Mouse (Mus musculus) heart, embryonic 12.5 days (tissue): ENCODE measurements at regions not wholly inside any gene's neighbourhood (a gene's known extent, or its start where the extent isn't known, plus 50 kb on each side); places are given as distances from the start of the nearest gene placed in this dataset.
A peak's percentile ranks its signal among the peaks of the same experiment; 100 is the strongest.

Experiments used
- ATAC-seq: fragments of 200-750 bp; cut with Nextera tagmentation; 2 replicates; pipeline ENCODE4 v1.8.0; 2017; ENCODE audit warnings: moderate TSS enrichment, moderate library complexity; ENCODE audit not compliant: insufficient number of reproducible peaks, low FRiP score
- H3K27ac ChIP-seq: fragments of 300-500 bp; sonication (generic); 2 replicates; pipeline ENCODE4 v1.5.1; 2016; ENCODE audit warnings: mild to moderate bottlenecking, moderate library complexity; ENCODE audit not compliant: poor library complexity, severe bottlenecking
- H3K27me3 ChIP-seq: fragments of 300-500 bp; sonication (generic); replicated peaks from 2 replicates; pipeline ENCODE4 v1.6.1; 2016; ENCODE audit warnings: mild to moderate bottlenecking, moderate library complexity
- H3K36me3 ChIP-seq: fragments of 300-500 bp; sonication (generic); 2 replicates; pipeline ENCODE4 v1.6.1; 2016; ENCODE audit warnings: mild to moderate bottlenecking, moderate library complexity
- H3K4me1 ChIP-seq: fragments of 300-500 bp; sonication (generic); replicated peaks from 2 replicates; pipeline ENCODE4 v1.6.1; 2016; ENCODE audit warnings: mild to moderate bottlenecking
- H3K4me2 ChIP-seq: fragments of 300-500 bp; sonication (generic); 2 replicates; pipeline ENCODE4 v1.6.1; 2016; ENCODE audit warnings: mild to moderate bottlenecking, moderate library complexity
- H3K4me3 ChIP-seq: fragments of 300-500 bp; sonication (generic); 2 replicates; pipeline ENCODE4 v1.5.1; 2016; ENCODE audit warnings: mild to moderate bottlenecking
- H3K9ac ChIP-seq: fragments of 300-500 bp; sonication (generic); 2 replicates; pipeline ENCODE4 v1.6.1; 2016; ENCODE audit warnings: mild to moderate bottlenecking, moderate library complexity
- H3K9me3 ChIP-seq: fragments of 300-500 bp; sonication (generic); replicated peaks from 2 replicates; pipeline ENCODE4 v1.6.1; 2016; ENCODE audit warnings: mild to moderate bottlenecking, moderate library complexity
- WGBS: fragments of 180-500 bp; shearing (Covaris S2); methylation state at CpG from one replicate; pipeline ENCODE4 v1.1.7; 2016; 5-methylcytosine and 5-hydroxymethylcytosine counted together

DNA sequence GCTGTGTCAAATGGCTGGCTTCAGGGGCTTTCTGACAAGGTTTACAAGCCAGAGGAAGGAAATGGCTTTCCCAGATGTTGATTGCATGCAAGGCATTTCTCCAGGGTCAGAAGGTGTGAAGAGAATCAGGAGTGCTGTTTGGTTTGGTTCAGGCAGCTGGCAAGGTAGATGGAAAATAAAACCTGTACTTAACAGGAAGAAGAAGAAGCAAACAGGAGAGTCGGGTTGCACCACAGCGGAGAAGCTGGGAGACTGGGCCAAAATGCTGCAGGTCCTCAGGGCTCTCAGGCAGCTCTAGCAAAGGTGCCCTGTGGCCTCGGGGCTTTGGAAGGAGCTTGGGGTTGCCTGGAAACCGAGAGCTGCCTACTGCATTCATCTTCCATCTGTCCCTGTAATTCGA, 908.9 kb upstream of the Car8 start:
- Histone ChIP-seq H3K4me3 (no peak overlapping the region), H3K9ac (no peak overlapping the region), H3K27me3 (no peaks in the 10 kb centered on the region), H3K27ac (no peak overlapping the region), H3K4me2 (no peak overlapping the region), H3K9me3 (peaks cover 5% of the 10 kb centered on the region), H3K4me1 (no peaks in the 10 kb centered on the region), H3K36me3 (no peaks in the 10 kb centered on the region)
- WGBS: 39% methylated on average over 5 of the region's 5 CpGs
- ATAC-seq: no peak

- Histone ChIP-seq H3K4me2 (no peak overlapping the region), H3K27me3 (no peaks in the 10 kb centered on the region), H3K4me3 (no peak overlapping the region), H3K36me3 (no peaks in the 10 kb centered on the region), H3K9me3 (peaks cover under 1% of the 10 kb centered on the region; the same call in 1 of the 2 replicates), H3K4me1 (no peaks in the 10 kb centered on the region), H3K9ac (no peak overlapping the region), H3K27ac (no peak overlapping the region)
- no peak for ATAC-seq
- WGBS: 79% methylated on average over 9 of the region's 9 CpGs
Measured at GRCm38 (mm10) chr4:9144226-9145215, 905.7 kb upstream of the Car8 start.

DNA sequence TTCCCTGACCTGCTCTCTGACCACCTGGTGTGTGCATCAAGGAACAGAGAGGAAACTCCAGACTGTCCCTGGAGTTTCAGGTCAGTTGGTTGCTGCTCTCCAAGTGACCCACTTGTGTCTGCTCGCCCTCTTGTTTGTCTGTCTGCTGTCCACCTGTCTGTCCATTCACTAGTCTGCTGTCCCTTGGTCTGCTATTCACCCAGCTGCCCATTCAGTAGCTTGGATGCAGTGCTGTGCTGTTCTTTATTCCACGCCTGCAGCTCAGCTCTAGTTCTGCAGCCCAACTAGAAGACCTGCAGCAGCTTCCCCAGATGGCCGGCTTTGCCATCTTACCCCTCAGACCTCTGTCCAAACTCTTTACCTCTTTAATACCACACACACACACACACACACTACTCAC, 904.2 kb upstream of the Car8 start:
- Histone ChIP-seq H3K4me1 (no peaks in the 10 kb centered on the region), H3K9ac (no peak overlapping the region), H3K4me3 (no peak overlapping the region), H3K27me3 (no peaks in the 10 kb centered on the region), H3K36me3 (no peaks in the 10 kb centered on the region), H3K27ac (no peak overlapping the region), H3K4me2 (no peak overlapping the region), H3K9me3 (peaks cover 4% of the 10 kb centered on the region; the same call in 1 of the 2 replicates)
- 82% methylated on average over 3 of the region's 3 CpGs for WGBS
- ATAC-seq: no peak

GRCm38 (mm10) chr4:9141946-9142683, 903.3 kb upstream of the Car8 start:
- Histone ChIP-seq H3K27ac (no peak overlapping the region), H3K27me3 (no peaks in the 10 kb centered on the region), H3K4me1 (no peaks in the 10 kb centered on the region), H3K9me3 (peaks cover 4% of the 10 kb centered on the region; the same call in 1 of the 2 replicates), H3K4me3 (no peak overlapping the region), H3K9ac (no peak overlapping the region), H3K36me3 (no peaks in the 10 kb centered on the region), H3K4me2 (no peak overlapping the region)
- no peak for ATAC-seq
- 86% methylated on average over 16 of the region's 16 CpGs for WGBS

GRCm38 (mm10) chr4:9140691-9141090, 901.9 kb upstream of the Car8 start:
- no peak overlapping the region for H3K27ac ChIP-seq
- peaks cover 7% of the 10 kb centered on the region for H3K4me1 ChIP-seq
- 78% methylated on average over 3 of the region's 3 CpGs for WGBS
- peaks cover 4% of the 10 kb centered on the region; the same call in 1 of the 2 replicates for H3K9me3 ChIP-seq
- H3K4me3 ChIP-seq: no peak overlapping the region
- no peaks in the 10 kb centered on the region for H3K27me3 ChIP-seq
- no peak overlapping the region for H3K4me2 ChIP-seq
- no peaks in the 10 kb centered on the region for H3K36me3 ChIP-seq
- no peak for ATAC-seq
- no peak overlapping the region for H3K9ac ChIP-seq

DNA sequence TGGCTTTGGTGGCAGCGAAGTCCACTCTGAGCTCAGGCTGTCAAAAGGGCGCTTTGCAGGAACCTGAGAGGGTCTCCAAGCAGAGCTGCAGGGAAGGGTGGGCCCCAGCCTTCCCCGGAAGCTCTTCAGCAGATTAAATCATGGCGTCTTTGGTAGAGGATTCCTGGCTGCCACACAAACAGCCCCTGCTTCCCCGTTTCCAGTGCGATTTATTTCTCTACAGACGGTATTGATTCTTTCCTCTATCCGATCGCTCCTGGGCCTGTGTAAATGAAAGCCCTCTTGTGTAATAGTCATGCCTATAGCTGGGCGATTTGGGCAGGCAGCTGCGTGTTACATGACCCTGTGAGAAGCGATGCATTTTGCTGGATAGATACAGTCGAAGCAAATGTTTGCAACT, 897.8 kb upstream of the Car8 start:
- no peak for ATAC-seq
- Histone ChIP-seq H3K27ac (no peak overlapping the region), H3K4me3 (no peak overlapping the region), H3K27me3 (no peaks in the 10 kb centered on the region), H3K4me2 (peak overlapping the region; percentile 75), H3K9me3 (0 out of 2 replicates have a peak, but pooled peaks cover 4% of the 10 kb centered on the region), H3K4me1 (peaks cover 16% of the 10 kb centered on the region), H3K9ac (no peak overlapping the region; the same call in 1 of the 2 replicates), H3K36me3 (no peaks in the 10 kb centered on the region)
- WGBS: 67% methylated on average over 13 of the region's 13 CpGs

- H3K9ac ChIP-seq: peak overlapping the region; percentile 60
- H3K4me1 ChIP-seq: peaks cover 19% of the 10 kb centered on the region
- peak overlapping the region; percentile 75 for H3K4me2 ChIP-seq
- H3K36me3 ChIP-seq: no peaks in the 10 kb centered on the region
- 22% methylated on average over 10 of the region's 10 CpGs for WGBS
- H3K4me3 ChIP-seq: peak overlapping the region; percentile 38
- 0 out of 2 replicates have a peak, but pooled peaks cover 4% of the 10 kb centered on the region for H3K9me3 ChIP-seq
- peak; percentile 70; the same call in 1 of the 2 replicates for ATAC-seq
- H3K27ac ChIP-seq: no peak overlapping the region
- no peaks in the 10 kb centered on the region for H3K27me3 ChIP-seq
Measured at GRCm38 (mm10) chr4:9136188-9136569, 897.3 kb upstream of the Car8 start.

DNA sequence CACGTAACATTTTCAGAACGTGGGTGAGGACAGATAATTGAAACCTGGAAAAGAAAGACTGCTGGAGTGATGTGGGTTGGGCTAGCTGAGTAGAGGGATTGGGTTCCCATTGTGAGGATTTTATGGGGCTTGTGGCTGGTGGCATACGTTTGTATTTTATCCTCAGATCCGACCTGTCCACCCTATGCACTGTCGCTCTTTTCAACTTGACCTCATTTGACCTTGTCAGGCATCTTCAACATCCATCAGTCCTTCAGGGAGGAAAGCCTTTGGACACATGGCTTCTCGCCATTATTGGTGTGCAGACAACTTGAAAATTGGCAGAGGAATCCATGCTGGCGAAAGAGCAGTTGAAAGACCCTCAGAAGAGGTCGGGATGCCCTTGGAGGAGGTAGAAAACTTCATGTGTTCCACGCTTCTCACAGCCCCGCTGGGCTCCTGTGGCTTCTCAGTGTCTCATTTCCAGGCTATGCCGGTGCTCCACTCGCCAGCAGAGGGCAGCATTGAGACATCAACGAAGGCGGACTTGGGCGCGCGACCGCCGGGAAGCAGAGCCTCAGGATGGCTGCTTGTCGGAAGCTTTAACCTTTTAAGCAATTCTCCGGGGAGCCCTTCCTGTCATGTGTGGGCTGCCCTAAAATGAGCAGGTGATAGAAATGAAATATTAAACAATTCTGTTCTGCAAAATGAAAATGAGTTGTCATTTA, 896.8 kb upstream of the Car8 start:
- peak overlapping the region; percentile 60; the same call in 1 of the 2 replicates for H3K9ac ChIP-seq
- H3K27me3 ChIP-seq: no peaks in the 10 kb centered on the region

DNA sequence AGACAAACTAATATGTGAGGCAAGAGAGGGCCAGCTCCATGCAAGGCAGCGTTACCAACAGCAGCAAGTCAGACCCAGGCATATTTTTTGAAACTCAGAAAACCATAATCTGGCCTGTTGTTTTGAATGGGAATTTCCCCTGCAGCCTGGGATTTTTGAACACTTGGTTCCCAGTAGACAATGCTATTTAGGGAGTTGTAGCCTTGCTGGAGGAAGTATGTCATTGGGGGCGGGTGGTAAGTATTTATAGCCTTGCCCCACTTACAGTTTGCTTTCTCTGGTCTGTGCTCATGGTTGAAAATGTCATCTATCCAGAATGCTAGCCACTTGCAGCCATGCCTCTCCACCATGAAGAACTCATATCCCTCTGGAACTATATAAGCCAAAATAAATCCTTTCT, 894.9 kb upstream of the Car8 start:
- Histone ChIP-seq H3K36me3 (no peaks in the 10 kb centered on the region), H3K9me3 (no peaks in the 10 kb centered on the region), H3K4me1 (peaks cover 33% of the 10 kb centered on the region), H3K9ac (no peak overlapping the region), H3K27ac (peak overlapping the region; percentile 59), H3K4me2 (no peak overlapping the region), H3K27me3 (no peaks in the 10 kb centered on the region), H3K4me3 (no peak overlapping the region)
- 58% methylated on average over 2 of the region's 2 CpGs for WGBS
- no peak for ATAC-seq

More for the DNA sequence above, 896.8 kb upstream of the Car8 start:
- Histone ChIP-seq H3K36me3 (no peaks in the 10 kb centered on the region), H3K27ac (no peak overlapping the region), H3K9me3 (0 out of 2 replicates have a peak, but pooled peaks cover 4% of the 10 kb centered on the region), H3K4me2 (peak overlapping the region; percentile 75), H3K4me3 (peak overlapping the region; percentile 38), H3K4me1 (peaks cover 24% of the 10 kb centered on the region)
- peak; percentile 79 for ATAC-seq
- 10% methylated on average over 21 of the region's 21 CpGs for WGBS

GRCm38 (mm10) chr4:9132982-9133625, 894.3 kb upstream of the Car8 start:
- WGBS: 58% methylated on average over 12 of the region's 12 CpGs
- ATAC-seq: no peak
- Histone ChIP-seq H3K4me3 (no peak overlapping the region), H3K27ac (peak overlapping the region; percentile 59), H3K4me2 (no peak overlapping the region), H3K9ac (no peak overlapping the region), H3K36me3 (no peaks in the 10 kb centered on the region), H3K27me3 (no peaks in the 10 kb centered on the region), H3K9me3 (no peaks in the 10 kb centered on the region), H3K4me1 (peaks cover 33% of the 10 kb centered on the region)
